Mouse (Mus musculus): Measurements from ENCODE around the gene Me1. TPM values are rescaled to one million over a fixed set of nuclear protein-coding genes. Genes with fewer than 3 reads are reported as not detected.

The Me1 gene
- polyA plus RNA-seq, 2 experiments, result 21.1 to 23.5 TPM

GRCm38 (mm10) chr9:86695199-86695817 is 445 bp downstream of the Me1 start:
- Histone ChIP-seq H3K4me3 (replicated peaks; ENCODE audit: low read length) (peak overlapping the region; percentile 60), H3K9me3 (ENCODE audit: control insufficient read depth, low read length) (no peaks in the 10 kb centered on the region), H3K9ac (ENCODE audit: low read depth, low read length, severe bottlenecking) (peak overlapping the region; percentile 85), H3K4me1 (ENCODE audit: control insufficient read depth, insufficient read depth, low read length) (no peaks in the 10 kb centered on the region), H3K4me2 (replicated peaks; ENCODE audit: low read depth, low read length, severe bottlenecking) (peak overlapping the region; percentile 81), H3K27ac (replicated peaks; ENCODE audit: low read depth, low read length) (peak overlapping the region; percentile 50), H3K36me3 (ENCODE audit: control insufficient read depth, insufficient read depth, low read length) (no peaks in the 10 kb centered on the region), H3K27me3 (ENCODE audit: control insufficient read depth, insufficient read depth, low read length) (no peaks in the 10 kb centered on the region)
- no peak for TF ChIP-seq POLR2A (IDR thresholded peaks at IDR 0.05; ENCODE audit: borderline replicate concordance, extremely low read depth, insufficient read depth, insufficient read length)
- DNase-seq (ENCODE audit: low spot score) (no peak), ATAC-seq (ENCODE audit: low FRiP score, low read depth) (peak; percentile 42; the same call in 1 of the 2 replicates)
- 7% methylated on average over 20 of the region's 56 CpGs for WGBS

GRCm38 (mm10) chr9:86694644-86695043 is 1.1 kb downstream of the Me1 start:
- no peak for ATAC-seq (ENCODE audit: low FRiP score, low read depth)
- H3K4me3 ChIP-seq (replicated peaks; ENCODE audit: low read length), result peak overlapping the region; percentile 60
- H3K9me3 ChIP-seq (ENCODE audit: control insufficient read depth, low read length), result no peaks in the 10 kb centered on the region
- no peak overlapping the region for H3K9ac ChIP-seq (ENCODE audit: low read depth, low read length, severe bottlenecking)
- peak overlapping the region; percentile 81 for H3K4me2 ChIP-seq (replicated peaks; ENCODE audit: low read depth, low read length, severe bottlenecking)
- no peak overlapping the region for H3K27ac ChIP-seq (replicated peaks; ENCODE audit: low read depth, low read length)
- H3K36me3 ChIP-seq (ENCODE audit: control insufficient read depth, insufficient read depth, low read length), result no peaks in the 10 kb centered on the region
- 96% methylated on average over 7 of the region's 7 CpGs for WGBS
- H3K27me3 ChIP-seq (ENCODE audit: control insufficient read depth, insufficient read depth, low read length), result no peaks in the 10 kb centered on the region
- no peak for DNase-seq (ENCODE audit: low spot score)
- no peaks in the 10 kb centered on the region for H3K4me1 ChIP-seq (ENCODE audit: control insufficient read depth, insufficient read depth, low read length)
- TF ChIP-seq POLR2A (IDR thresholded peaks at IDR 0.05; ENCODE audit: borderline replicate concordance, extremely low read depth, insufficient read depth, insufficient read length), result no peak

GRCm38 (mm10) chr9:86693935-86694334 is 1.8 kb downstream of the Me1 start:
- no peaks in the 10 kb centered on the region for H3K4me1 ChIP-seq (ENCODE audit: control insufficient read depth, insufficient read depth, low read length)
- H3K9me3 ChIP-seq (ENCODE audit: control insufficient read depth, low read length), result no peaks in the 10 kb centered on the region
- WGBS, result 82% methylated on average over 6 of the region's 6 CpGs
- no peaks in the 10 kb centered on the region for H3K27me3 ChIP-seq (ENCODE audit: control insufficient read depth, insufficient read depth, low read length)
- H3K9ac ChIP-seq (ENCODE audit: low read depth, low read length, severe bottlenecking), result no peak overlapping the region
- ATAC-seq (ENCODE audit: low FRiP score, low read depth), result no peak
- no peaks in the 10 kb centered on the region for H3K36me3 ChIP-seq (ENCODE audit: control insufficient read depth, insufficient read depth, low read length)
- no peak for TF ChIP-seq POLR2A (IDR thresholded peaks at IDR 0.05; ENCODE audit: borderline replicate concordance, extremely low read depth, insufficient read depth, insufficient read length)
- no peak for DNase-seq (ENCODE audit: low spot score)
- no peak overlapping the region for H3K4me3 ChIP-seq (replicated peaks; ENCODE audit: low read length)
- no peak overlapping the region for H3K4me2 ChIP-seq (replicated peaks; ENCODE audit: low read depth, low read length, severe bottlenecking)
- H3K27ac ChIP-seq (replicated peaks; ENCODE audit: low read depth, low read length), result no peak overlapping the region

GRCm38 (mm10) chr9:86692676-86693075 is 3.1 kb downstream of the Me1 start:
- H3K4me2 ChIP-seq (replicated peaks; ENCODE audit: low read depth, low read length, severe bottlenecking), result no peak overlapping the region
- WGBS, result 63% methylated on average over 3 of the region's 3 CpGs
- H3K4me1 ChIP-seq (ENCODE audit: control insufficient read depth, insufficient read depth, low read length), result no peaks in the 10 kb centered on the region
- no peaks in the 10 kb centered on the region for H3K36me3 ChIP-seq (ENCODE audit: control insufficient read depth, insufficient read depth, low read length)
- no peak for TF ChIP-seq POLR2A (IDR thresholded peaks at IDR 0.05; ENCODE audit: borderline replicate concordance, extremely low read depth, insufficient read depth, insufficient read length)
- DNase-seq (ENCODE audit: low spot score) (no peak), ATAC-seq (ENCODE audit: low FRiP score, low read depth) (no peak)
- H3K27me3 ChIP-seq (ENCODE audit: control insufficient read depth, insufficient read depth, low read length), result no peaks in the 10 kb centered on the region
- H3K4me3 ChIP-seq (replicated peaks; ENCODE audit: low read length), result no peak overlapping the region
- H3K9ac ChIP-seq (ENCODE audit: low read depth, low read length, severe bottlenecking), result no peak overlapping the region
- no peak overlapping the region for H3K27ac ChIP-seq (replicated peaks; ENCODE audit: low read depth, low read length)
- H3K9me3 ChIP-seq (ENCODE audit: control insufficient read depth, low read length), result no peaks in the 10 kb centered on the region

GRCm38 (mm10) chr9:86692251-86692650 is 3.5 kb downstream of the Me1 start:
- 73% methylated on average over 5 of the region's 5 CpGs for WGBS
- H3K9ac ChIP-seq (ENCODE audit: low read depth, low read length, severe bottlenecking), result no peak overlapping the region
- no peak for ATAC-seq (ENCODE audit: low FRiP score, low read depth)
- H3K36me3 ChIP-seq (ENCODE audit: control insufficient read depth, insufficient read depth, low read length), result no peaks in the 10 kb centered on the region
- no peaks in the 10 kb centered on the region for H3K9me3 ChIP-seq (ENCODE audit: control insufficient read depth, low read length)
- H3K27ac ChIP-seq (replicated peaks; ENCODE audit: low read depth, low read length), result no peak overlapping the region
- H3K27me3 ChIP-seq (ENCODE audit: control insufficient read depth, insufficient read depth, low read length), result no peaks in the 10 kb centered on the region
- H3K4me1 ChIP-seq (ENCODE audit: control insufficient read depth, insufficient read depth, low read length), result no peaks in the 10 kb centered on the region
- no peak for TF ChIP-seq POLR2A (IDR thresholded peaks at IDR 0.05; ENCODE audit: borderline replicate concordance, extremely low read depth, insufficient read depth, insufficient read length)
- DNase-seq (ENCODE audit: low spot score), result no peak
- no peak overlapping the region for H3K4me3 ChIP-seq (replicated peaks; ENCODE audit: low read length)
- no peak overlapping the region for H3K4me2 ChIP-seq (replicated peaks; ENCODE audit: low read depth, low read length, severe bottlenecking)

Data from limb, embryonic 14.5 days (tissue).